Mouse (Mus musculus) forebrain, postnatal 0 days (tissue): ENCODE data around the gene Bcl9l. TPM values are rescaled to one million over a fixed set of nuclear protein-coding genes. Genes with fewer than 3 reads are reported as not detected.

Source experiments
- ATAC-seq: fragments of 200-750 bp; cut with Nextera tagmentation; 2 replicates; pipeline ENCODE4 v1.8.0; 2017; ENCODE audit warnings: mild to moderate bottlenecking, moderate library complexity
- DNase-seq: peaks from one replicate; pipeline ENCODE4 v3.0.0-alpha.2; 2015
- H3K27ac ChIP-seq: fragments of 300-500 bp; sonication (generic); 2 replicates; pipeline ENCODE4 v1.5.1; 2014; ENCODE audit warnings: low read depth, mild to moderate bottlenecking, antibody characterized with exemption, low read length, moderate library complexity, mixed read lengths
- H3K27me3 ChIP-seq: fragments of 300-500 bp; sonication (generic); 2 replicates; pipeline ENCODE4 v1.6.1; 2014; ENCODE audit warnings: mild to moderate bottlenecking, low read length, mixed read lengths; ENCODE audit not compliant: insufficient read depth
- H3K36me3 ChIP-seq: fragments of 300-500 bp; sonication (generic); 2 replicates; pipeline ENCODE4 v1.6.1; 2014; ENCODE audit warnings: mild to moderate bottlenecking, moderate library complexity; ENCODE audit not compliant: insufficient read depth
- H3K4me1 ChIP-seq: fragments of 300-500 bp; sonication (generic); 2 replicates; pipeline ENCODE4 v1.6.1; 2014; ENCODE audit warnings: antibody characterized with exemption; ENCODE audit not compliant: insufficient read depth
- H3K4me2 ChIP-seq: fragments of 300-500 bp; sonication (generic); 2 replicates; pipeline ENCODE4 v1.6.1; 2014; ENCODE audit warnings: low read depth, mild to moderate bottlenecking, moderate library complexity
- H3K4me3 ChIP-seq: fragments of 300-500 bp; sonication (generic); 2 replicates; pipeline ENCODE4 v1.5.1; 2014; ENCODE audit warnings: low read depth, low read length, mixed read lengths
- H3K9ac ChIP-seq: fragments of 300-500 bp; sonication (generic); 2 replicates; pipeline ENCODE4 v1.6.1; 2014; ENCODE audit warnings: mild to moderate bottlenecking
- H3K9me3 ChIP-seq: fragments of 300-500 bp; sonication (generic); 2 replicates; pipeline ENCODE4 v1.6.1; 2016; ENCODE audit warnings: low read length
- CTCF ChIP-seq: sonication (generic); IDR thresholded peaks from 2 replicates; pipeline ENCODE4 v1.5.1; 2016; ENCODE audit warnings: antibody characterized with exemption, control low read depth, low read depth
- WGBS: fragments of 180-500 bp; shearing (Covaris S2); extraction: QIAGEN DNeasy Blood & Tissue Kit; methylation state at CpG from one replicate; pipeline ENCODE4 v1.1.7; 2014; 5-methylcytosine and 5-hydroxymethylcytosine counted together
- polyA plus RNA-seq: library from polyadenylated mRNA; unstranded; fragments of >200 nt; fragmentation: Nextera tagmentation; extraction: Ambion mirVana; gene quantifications from 2 replicates; pipeline ENCODE4 v1.2.1, GENCODE M21; 2015
- total RNA-seq: library from RNA; depleted of rRNA; stranded (reverse); fragments of >200 nt; gene quantifications from 2 replicates; pipeline ENCODE4 v1.2.3, GENCODE M21; 2014

Bcl9l gene
- total and polyA plus RNA-seq, 2 experiments from 2014 or later = 13.0 to 38.7 TPM

- peaks cover 51% of the 10 kb centered on the region for H3K4me1 ChIP-seq
- peak overlapping the region; percentile 66 for H3K27ac ChIP-seq
- no peak for ATAC-seq
- H3K9me3 ChIP-seq = no peaks in the 10 kb centered on the region
- DNase-seq = no peak
- H3K27me3 ChIP-seq = no peaks in the 10 kb centered on the region
- H3K9ac ChIP-seq = 0 out of 2 replicates have a peak overlapping the region, but pooled peaks have one; percentile 10
- WGBS = 7% methylated on average over 7 of the region's 7 CpGs
- H3K4me3 ChIP-seq = 0 out of 2 replicates have a peak overlapping the region, but pooled peaks have one; percentile 3
- peak overlapping the region; percentile 93 for H3K4me2 ChIP-seq
- no peak for TF ChIP-seq CTCF
- H3K36me3 ChIP-seq = 0 out of 2 replicates have a peak, but pooled peaks cover 3% of the 10 kb centered on the region
These were observed 4.8 kb downstream of the Bcl9l start for GRCm38 (mm10) chr9:44487441-44487840.

DNA sequence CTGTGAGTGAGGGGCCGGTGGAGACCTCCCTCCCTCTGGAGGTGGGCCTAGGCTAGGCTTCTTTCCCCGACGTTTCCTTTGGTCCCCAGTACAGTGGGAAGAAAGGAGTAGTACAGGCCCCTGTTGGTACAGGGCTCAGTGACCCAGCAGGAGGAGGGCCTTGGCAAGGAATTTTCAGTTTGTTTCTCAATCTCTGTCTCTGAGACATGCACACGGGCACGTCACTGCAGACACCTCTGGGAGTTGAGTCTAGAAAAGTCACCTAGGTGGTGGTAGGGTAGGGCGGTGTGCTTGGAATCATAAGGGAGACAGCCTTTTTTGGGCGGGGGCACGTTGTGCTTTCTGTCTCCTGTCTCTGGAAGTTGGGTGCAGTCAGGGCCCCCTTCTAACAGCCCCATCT lies 5.8 kb downstream of the Bcl9l start:
- Histone ChIP-seq H3K27me3 (no peaks in the 10 kb centered on the region), H3K27ac (peak overlapping the region; percentile 66), H3K9me3 (no peaks in the 10 kb centered on the region), H3K4me3 (no peak overlapping the region), H3K4me1 (peaks cover 51% of the 10 kb centered on the region), H3K4me2 (peak overlapping the region; percentile 93), H3K36me3 (0 out of 2 replicates have a peak, but pooled peaks cover 3% of the 10 kb centered on the region), H3K9ac (no peak overlapping the region)
- no peak for DNase-seq
- no peak for ATAC-seq
- TF ChIP-seq CTCF = no peak
- WGBS = 8% methylated on average over 8 of the region's 8 CpGs

- 0 out of 2 replicates have a peak overlapping the region, but pooled peaks have one; percentile 5 for H3K4me3 ChIP-seq
- H3K4me1 ChIP-seq = peaks cover 51% of the 10 kb centered on the region
- no peaks in the 10 kb centered on the region for H3K9me3 ChIP-seq
- ATAC-seq (peak; percentile 44), DNase-seq (peak; percentile 75)
- peak overlapping the region; percentile 76 for H3K27ac ChIP-seq
- H3K27me3 ChIP-seq = no peaks in the 10 kb centered on the region
- H3K9ac ChIP-seq = no peak overlapping the region; the same call in 1 of the 2 replicates
- no peak for TF ChIP-seq CTCF
- peak overlapping the region; percentile 93 for H3K4me2 ChIP-seq
- 0 out of 2 replicates have a peak, but pooled peaks cover 3% of the 10 kb centered on the region for H3K36me3 ChIP-seq
- 4% methylated on average over 5 of the region's 5 CpGs for WGBS
These were observed 6.3 kb downstream of the Bcl9l start for GRCm38 (mm10) chr9:44488855-44489381.

DNA sequence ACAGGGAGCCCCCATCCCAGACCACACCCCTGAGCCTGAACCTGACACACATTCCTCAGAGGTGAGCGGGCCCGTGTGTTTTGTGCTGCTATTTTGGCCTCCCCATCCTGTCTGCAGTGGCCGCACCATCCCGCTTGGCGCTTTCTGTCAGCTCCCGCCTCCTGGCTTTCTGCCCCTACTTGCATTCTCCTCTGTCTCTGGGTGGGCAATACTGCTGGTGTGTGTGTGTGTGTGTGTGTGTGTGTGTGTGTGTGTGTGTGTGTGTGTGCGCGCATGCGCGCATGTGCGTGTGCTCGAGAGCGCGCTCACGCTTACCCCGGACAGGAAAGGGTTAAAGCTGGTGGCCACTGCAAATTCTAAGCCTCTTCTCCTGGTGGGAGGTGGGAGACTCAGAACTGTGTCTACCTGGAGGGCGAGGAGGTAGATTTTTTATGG lies 7.0 kb downstream of the Bcl9l start:
- H3K9me3 ChIP-seq = no peaks in the 10 kb centered on the region
- H3K27ac ChIP-seq = peak overlapping the region; percentile 76
- ATAC-seq = peak; percentile 40; the same call in 1 of the 2 replicates
- TF ChIP-seq CTCF = no peak
- H3K4me1 ChIP-seq = peaks cover 57% of the 10 kb centered on the region
- DNase-seq = peak; percentile 66
- 0 out of 2 replicates have a peak, but pooled peaks cover 3% of the 10 kb centered on the region for H3K36me3 ChIP-seq
- peak overlapping the region; percentile 93 for H3K4me2 ChIP-seq
- WGBS = 6% methylated on average over 13 of the region's 17 CpGs
- peak overlapping the region; percentile 17; the same call in 1 of the 2 replicates for H3K4me3 ChIP-seq
- H3K9ac ChIP-seq = peak overlapping the region; percentile 0; the same call in 1 of the 2 replicates
- H3K27me3 ChIP-seq = no peaks in the 10 kb centered on the region

DNA sequence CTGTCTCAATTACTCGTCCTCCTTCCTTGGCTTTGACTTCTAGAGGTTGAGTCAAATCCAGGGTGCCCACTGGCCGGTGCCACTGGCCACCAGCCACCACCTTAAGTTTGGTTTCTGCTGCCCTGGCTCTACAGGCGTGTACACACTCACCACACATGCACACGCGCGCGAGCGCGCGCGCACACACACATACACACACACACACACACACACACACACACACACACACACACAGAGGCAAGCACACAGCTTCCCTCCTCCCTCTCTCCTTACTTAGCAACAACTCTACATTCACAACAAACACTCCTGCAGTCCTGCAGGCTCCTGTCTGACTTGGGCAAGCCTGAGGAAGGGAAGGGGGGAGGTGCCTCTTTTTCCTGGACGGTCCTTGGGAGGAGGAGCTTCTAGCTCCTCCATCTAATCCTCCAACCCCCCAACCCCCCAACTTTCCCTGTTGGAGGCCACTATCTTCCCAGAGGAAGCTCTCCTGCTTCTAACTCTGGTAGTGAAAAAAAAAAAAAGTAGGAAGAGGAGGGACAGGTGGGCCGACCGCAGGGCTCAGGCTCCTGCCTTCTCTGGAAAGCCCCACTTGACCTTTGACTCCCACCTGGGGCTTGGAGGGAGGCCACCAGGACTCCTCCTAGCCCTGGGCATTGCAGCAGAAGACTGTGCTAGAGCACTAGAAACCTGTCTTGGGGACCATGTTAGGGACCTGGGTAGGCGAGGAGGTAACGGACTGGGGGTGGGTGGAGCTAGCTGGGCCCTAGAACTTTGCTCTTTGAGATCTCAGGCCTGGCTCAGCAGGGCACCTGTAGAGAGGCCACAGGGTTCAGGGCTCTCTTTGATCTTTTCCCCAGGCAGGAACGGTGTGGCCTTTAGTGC lies 7.7 kb downstream of the Bcl9l start:
- peaks cover 51% of the 10 kb centered on the region for H3K4me1 ChIP-seq
- peak overlapping the region; percentile 54; the same call in 1 of the 2 replicates for H3K27ac ChIP-seq
- no peaks in the 10 kb centered on the region for H3K9me3 ChIP-seq
- H3K36me3 ChIP-seq = 0 out of 2 replicates have a peak, but pooled peaks cover 3% of the 10 kb centered on the region
- no peaks in the 10 kb centered on the region for H3K27me3 ChIP-seq
- DNase-seq (no peak), ATAC-seq (no peak)
- H3K4me2 ChIP-seq = peak overlapping the region; percentile 93
- 0 out of 2 replicates have a peak overlapping the region, but pooled peaks have one; percentile 0 for H3K9ac ChIP-seq
- no peak for TF ChIP-seq CTCF
- H3K4me3 ChIP-seq = no peak overlapping the region; the same call in 1 of the 2 replicates
- 14% methylated on average over 17 of the region's 17 CpGs for WGBS

DNA sequence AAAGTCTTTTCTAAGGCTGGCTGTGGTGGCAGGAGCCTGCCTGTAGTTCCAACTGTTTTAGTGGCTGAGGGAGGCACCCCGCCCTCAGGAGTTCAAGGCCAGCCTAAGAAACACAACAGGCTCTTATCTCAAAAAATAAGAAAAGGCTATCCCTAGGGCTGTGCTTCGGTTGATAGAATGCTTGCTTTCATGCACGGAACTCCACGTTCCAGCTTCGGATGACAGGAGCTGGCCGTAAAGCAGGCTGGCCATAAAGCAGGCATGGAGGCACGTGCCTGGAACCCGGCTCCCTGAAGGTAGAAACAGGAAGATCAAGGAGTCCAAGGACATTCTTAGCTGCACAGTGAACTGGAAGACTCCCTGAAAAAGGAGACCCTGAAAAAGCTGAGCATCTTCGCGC lies 8.7 kb downstream of the Bcl9l start:
- H3K36me3 ChIP-seq = 0 out of 2 replicates have a peak, but pooled peaks cover 3% of the 10 kb centered on the region
- no peak overlapping the region for H3K4me2 ChIP-seq

More for the DNA sequence above, 8.7 kb downstream of the Bcl9l start:
- no peak for TF ChIP-seq CTCF
- Histone ChIP-seq H3K9ac (no peak overlapping the region), H3K27ac (no peak overlapping the region), H3K4me3 (no peak overlapping the region), H3K27me3 (no peaks in the 10 kb centered on the region), H3K9me3 (no peaks in the 10 kb centered on the region), H3K4me1 (peaks cover 41% of the 10 kb centered on the region)
- WGBS = 76% methylated on average over 10 of the region's 10 CpGs
- ATAC-seq = no peak
- DNase-seq = no peak
